Mouse (Mus musculus) stomach, embryonic 14.5 days (tissue): Measurements from ENCODE around the gene Galnt17. TPM values are rescaled to one million over a fixed set of nuclear protein-coding genes. Genes with fewer than 3 reads are reported as not detected.

Source experiments
- ATAC-seq: fragments of 200-750 bp; cut with Nextera tagmentation; 2 replicates; pipeline ENCODE4 v1.8.0; 2017; ENCODE audit warnings: low read depth, moderate TSS enrichment; ENCODE audit not compliant: insufficient number of reproducible peaks, insufficient read depth, low FRiP score
- H3K27ac ChIP-seq: fragments of 300-500 bp; sonication (generic); 2 replicates; pipeline ENCODE4 v1.5.1; 2014; ENCODE audit warnings: mild to moderate bottlenecking, low read length, moderate library complexity, mixed read lengths
- H3K27me3 ChIP-seq: fragments of 300-500 bp; sonication (generic); 2 replicates; pipeline ENCODE4 v1.6.1; 2014; ENCODE audit warnings: low read length, control low read depth, mixed read lengths; ENCODE audit not compliant: control insufficient read depth, insufficient read depth
- H3K36me3 ChIP-seq: fragments of 300-500 bp; sonication (generic); 2 replicates; pipeline ENCODE4 v1.6.1; 2014; ENCODE audit warnings: mild to moderate bottlenecking, control low read depth, low read length, moderate library complexity, mixed read lengths; ENCODE audit not compliant: control insufficient read depth, insufficient read depth
- H3K4me1 ChIP-seq: fragments of 300-500 bp; sonication (generic); 2 replicates; pipeline ENCODE4 v1.6.1; 2014; ENCODE audit warnings: low read length, control low read depth, mixed read lengths; ENCODE audit not compliant: control insufficient read depth, insufficient read depth
- H3K4me2 ChIP-seq: fragments of 300-500 bp; sonication (generic); replicated peaks from 2 replicates; pipeline ENCODE4 v1.6.1; 2014; ENCODE audit warnings: low read depth, low read length, control low read depth
- H3K4me3 ChIP-seq: fragments of 300-500 bp; sonication (generic); 2 replicates; pipeline ENCODE4 v1.5.1; 2014; ENCODE audit warnings: low read depth, low read length, control low read depth
- H3K9ac ChIP-seq: fragments of 300-500 bp; sonication (generic); replicated peaks from 2 replicates; pipeline ENCODE4 v1.6.1; 2014; ENCODE audit warnings: low read depth, mild to moderate bottlenecking, control low read depth, low read length, moderate library complexity, mixed read lengths
- H3K9me3 ChIP-seq: fragments of 300-500 bp; sonication (generic); 2 replicates; pipeline ENCODE4 v1.6.1; 2016; ENCODE audit warnings: low read depth, low read length, control low read depth; ENCODE audit not compliant: control insufficient read depth
- WGBS: fragments of 180-500 bp; shearing (Covaris S2); extraction: QIAGEN DNeasy Blood & Tissue Kit; methylation state at CpG from one replicate; pipeline ENCODE4 v1.1.7; 2014; 5-methylcytosine and 5-hydroxymethylcytosine counted together
- polyA plus RNA-seq: library from polyadenylated mRNA; unstranded; fragments of >200 nt; fragmentation: Nextera tagmentation; extraction: Ambion mirVana; gene quantifications from 2 replicates; pipeline ENCODE4 v1.2.1, GENCODE M21; 2014

The Galnt17 gene
- polyA plus RNA-seq, 1 experiment from 2014 or later = 1.9 TPM

DNA sequence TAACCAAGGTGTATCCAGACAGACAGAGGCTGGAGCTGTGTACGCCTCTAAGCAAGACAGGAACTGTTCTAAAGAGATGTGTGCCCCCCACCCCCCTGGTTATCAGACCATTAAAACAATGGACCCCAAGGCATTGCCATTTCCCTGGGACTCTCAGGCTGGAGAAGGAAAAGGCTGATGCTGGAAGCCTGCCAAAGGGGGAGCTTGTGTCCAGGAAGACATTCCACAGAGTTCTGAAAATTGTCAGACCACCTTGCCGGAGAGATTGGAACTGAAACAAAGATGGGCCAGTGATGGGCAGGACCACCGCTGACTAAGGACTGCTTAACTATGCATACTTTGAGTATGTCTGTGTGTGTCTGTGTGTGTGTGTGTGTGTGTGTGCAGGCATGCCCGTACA is 458.7 kb downstream of the Galnt17 start:
- Histone ChIP-seq H3K9ac (no peak overlapping the region), H3K4me1 (peaks cover 3% of the 10 kb centered on the region; the same call in 1 of the 2 replicates)

DNA sequence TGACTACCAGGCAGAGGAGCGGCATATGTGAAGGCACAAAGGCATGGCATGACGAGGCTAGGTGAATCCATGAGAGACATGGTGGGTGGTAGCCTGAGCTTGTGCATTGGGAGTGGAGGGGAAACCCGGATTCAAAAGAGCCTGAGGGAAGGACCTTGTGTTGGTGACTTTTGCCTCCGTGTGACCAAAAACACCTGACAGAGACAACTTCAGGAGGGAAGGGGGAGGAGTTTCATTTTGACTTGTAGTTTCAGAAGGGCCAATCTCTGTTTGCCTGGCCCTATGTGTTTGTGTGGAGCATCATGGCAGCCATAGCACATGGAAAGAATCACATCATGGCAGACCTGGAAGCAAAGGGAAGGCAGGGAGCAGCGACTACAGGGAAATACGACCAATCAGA is 459.7 kb downstream of the Galnt17 start:
- no peak for ATAC-seq
- Histone ChIP-seq H3K4me3 (no peak overlapping the region), H3K27ac (no peak overlapping the region), H3K36me3 (no peaks in the 10 kb centered on the region), H3K4me2 (no peak overlapping the region), H3K4me1 (peaks cover 3% of the 10 kb centered on the region; the same call in 1 of the 2 replicates), H3K27me3 (no peaks in the 10 kb centered on the region), H3K9me3 (no peaks in the 10 kb centered on the region), H3K9ac (no peak overlapping the region)
- 91% methylated on average over 6 of the region's 6 CpGs for WGBS

More for the DNA sequence above, 458.7 kb downstream of the Galnt17 start:
- WGBS = 36% methylated on average over 4 of the region's 4 CpGs
- Histone ChIP-seq H3K4me2 (no peak overlapping the region), H3K4me3 (no peak overlapping the region), H3K9me3 (no peaks in the 10 kb centered on the region), H3K36me3 (no peaks in the 10 kb centered on the region), H3K27ac (no peak overlapping the region), H3K27me3 (no peaks in the 10 kb centered on the region)
- no peak for ATAC-seq

DNA sequence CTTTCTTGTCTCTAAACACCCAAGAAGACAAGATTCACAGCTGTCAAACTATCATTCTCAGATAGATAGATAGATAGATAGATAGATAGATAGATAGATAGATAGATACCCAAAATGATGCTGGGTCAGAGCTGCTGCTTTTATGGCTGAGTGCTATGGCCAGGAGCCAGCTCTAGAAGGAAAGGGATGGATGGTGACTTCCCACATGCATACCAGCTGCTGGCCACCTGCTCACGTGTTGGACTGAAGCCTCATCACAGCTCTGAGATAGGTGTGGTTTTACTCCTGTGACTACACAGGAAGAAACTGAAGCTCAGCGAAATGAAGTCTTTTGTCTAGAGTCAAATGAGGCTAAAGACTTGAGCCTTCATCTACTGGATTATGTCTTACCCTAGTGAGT is 482.5 kb downstream of the Galnt17 start:
- Histone ChIP-seq H3K27ac (no peak overlapping the region), H3K9me3 (no peaks in the 10 kb centered on the region), H3K9ac (no peak overlapping the region), H3K4me3 (no peak overlapping the region), H3K36me3 (no peaks in the 10 kb centered on the region), H3K27me3 (no peaks in the 10 kb centered on the region), H3K4me2 (no peak overlapping the region), H3K4me1 (no peaks in the 10 kb centered on the region)
- WGBS = 69% methylated on average over 2 of the region's 2 CpGs
- no peak for ATAC-seq
